Mouse (Mus musculus) heart, adult 11 months (tissue): ENCODE measurements at regions not wholly inside any gene's neighbourhood (a gene's known extent, or its start where the extent isn't known, plus 50 kb on each side); places are given as distances from the start of the nearest gene placed in this dataset.

Experiments used
- DNase-seq: peaks from one replicate; pipeline ENCODE4 v3.0.0; 2022

DNA sequence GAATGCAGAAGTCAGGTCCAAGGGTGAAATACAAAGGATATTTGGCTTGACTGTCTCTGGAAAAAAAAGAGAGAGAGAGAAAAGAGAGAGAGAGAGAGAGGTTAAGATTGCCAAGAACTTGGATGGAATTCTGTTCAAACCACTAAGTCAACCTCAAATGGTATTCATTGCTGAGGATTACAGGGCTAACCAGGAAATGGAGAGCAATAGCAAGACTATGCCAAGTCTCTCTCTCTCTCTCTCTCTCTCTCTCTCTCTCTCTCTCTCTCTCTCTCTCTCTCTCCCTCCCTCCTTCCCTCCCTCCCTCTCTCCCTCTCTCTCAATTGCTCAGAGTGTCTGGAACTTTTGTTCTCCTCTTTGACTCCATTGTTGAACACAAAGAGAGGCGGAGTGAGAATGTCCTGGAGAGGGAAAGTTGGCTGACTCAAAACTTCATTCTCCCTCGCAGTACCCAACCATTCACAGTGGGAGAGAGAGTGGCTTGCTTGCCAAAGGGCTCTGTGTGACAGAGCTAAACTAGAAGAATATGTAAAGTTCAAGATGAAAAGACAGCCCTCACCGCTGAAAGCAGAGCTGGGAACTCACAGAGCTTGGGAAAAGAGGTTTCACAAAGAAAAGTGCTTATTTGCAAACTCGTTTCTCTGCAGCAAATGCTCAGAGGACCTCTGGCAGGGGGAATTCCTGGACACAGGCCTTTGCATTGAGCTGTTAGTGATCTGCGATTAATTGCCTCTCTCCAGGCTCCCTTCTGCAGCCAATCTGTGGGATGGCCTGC, 487.1 kb upstream of the Cdh11 start:
- DNase-seq, result peak; percentile 35

DNA sequence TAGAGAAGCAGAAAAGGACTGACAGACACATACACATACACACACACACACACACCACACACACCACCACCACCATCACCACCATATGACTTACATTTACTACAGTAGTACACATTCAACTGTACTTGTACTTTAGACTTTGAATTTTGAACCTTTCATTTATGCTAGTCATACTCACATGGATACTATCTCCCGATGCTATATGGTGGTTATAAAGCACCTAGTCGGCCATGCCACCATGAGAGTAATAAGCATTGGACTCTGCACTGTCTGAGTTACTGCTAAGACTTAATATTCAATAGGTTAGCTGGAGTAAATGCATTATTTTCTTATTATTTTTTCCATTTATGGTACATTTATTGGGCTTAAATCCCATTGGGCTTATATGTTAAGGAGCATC, 488.0 kb upstream of the Cdh11 start:
- peak; percentile 37 for DNase-seq

DNA sequence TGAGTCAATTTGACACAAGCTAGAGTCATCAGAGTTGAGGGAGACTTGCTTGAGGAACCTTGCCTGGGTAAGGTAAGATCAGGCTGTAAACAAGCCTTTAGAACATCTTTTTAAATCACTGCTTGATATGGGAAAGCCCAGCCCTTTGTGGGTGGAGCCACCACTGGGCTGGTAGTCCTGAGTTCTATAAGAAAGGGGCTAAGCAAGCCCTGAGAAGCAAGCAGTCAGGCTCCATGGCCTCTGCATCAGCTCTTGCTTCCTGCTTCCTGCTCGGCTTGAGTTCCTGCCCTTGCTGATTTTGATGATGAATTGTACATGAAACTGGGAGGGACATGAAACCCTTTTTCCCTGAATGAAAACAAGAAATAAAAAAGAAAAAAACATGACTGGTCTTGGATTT, 496.4 kb upstream of the Cdh11 start:
- no peak for DNase-seq

DNA sequence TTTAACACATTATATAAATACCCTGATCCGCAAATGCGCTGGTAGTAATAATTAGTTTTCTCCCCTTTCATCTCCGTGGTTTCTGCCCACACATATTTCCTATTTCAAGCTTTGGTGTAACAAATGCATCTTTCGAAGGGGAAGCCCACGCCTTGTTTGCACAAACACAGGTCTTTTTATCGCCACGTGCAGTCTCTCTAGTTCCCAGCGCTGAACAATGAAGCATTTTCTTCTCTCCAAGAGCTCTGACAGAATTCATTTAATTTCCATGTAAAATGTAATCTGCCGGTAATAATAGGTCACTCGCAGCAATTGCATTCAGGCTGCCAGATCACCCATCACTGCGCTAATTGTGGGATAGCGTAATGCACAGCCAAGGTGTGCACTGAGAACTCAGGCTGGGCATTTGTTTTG, 503.1 kb upstream of the Cdh11 start:
- DNase-seq, result no peak

DNA sequence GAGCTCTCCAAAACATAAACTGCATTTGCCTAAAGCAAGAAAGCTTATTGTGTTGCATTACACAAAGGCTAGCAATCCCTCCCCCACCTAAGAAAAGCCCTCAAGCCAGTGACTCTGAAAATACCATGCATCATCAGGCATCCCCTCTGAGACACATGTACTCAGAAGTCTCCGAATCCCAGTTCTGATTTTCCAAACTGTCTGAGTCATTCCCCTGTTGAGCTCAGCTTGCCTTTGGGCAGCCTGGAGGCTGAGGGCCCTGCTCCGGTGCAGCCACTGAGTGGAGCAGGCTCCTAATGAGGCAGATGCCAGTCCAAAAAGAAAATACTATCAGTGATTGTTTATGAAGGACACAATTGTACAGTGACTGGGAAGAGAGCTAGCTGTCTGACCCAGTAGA, 507.5 kb upstream of the Cdh11 start:
- no peak for DNase-seq

DNA sequence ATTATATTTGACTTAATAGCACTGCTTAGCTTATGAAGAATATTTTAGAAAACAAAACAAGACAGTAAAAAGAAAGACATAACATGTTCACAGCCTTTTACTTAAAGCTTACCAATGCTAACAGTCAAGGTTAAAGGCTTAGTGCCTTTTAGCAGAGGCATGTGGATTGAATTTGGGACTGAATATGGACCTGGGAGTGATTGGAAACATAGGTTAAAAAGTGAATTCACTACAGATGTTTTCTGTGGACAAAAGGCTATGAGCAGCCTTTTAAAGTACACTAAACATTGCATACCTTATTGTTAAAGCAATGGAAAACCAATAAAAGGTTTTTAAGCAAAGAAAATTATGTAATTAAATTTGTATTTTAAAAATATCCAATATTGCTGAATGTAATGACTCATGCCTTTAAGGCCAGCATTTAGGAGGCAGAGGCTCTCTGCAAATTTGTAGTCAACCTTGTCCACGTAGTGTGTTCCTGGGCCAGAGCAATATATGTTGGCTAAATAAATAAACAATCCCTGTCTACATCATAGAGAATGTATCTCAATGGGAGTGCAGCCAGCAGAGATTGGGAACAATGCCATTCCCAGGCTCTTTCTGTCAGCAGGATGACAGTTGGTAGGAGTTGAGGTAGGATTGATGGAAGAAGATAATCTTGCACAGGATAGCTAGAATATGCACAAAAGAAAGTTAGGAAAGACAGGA, 521.2 kb upstream of the Cdh11 start:
- no peak for DNase-seq

DNA sequence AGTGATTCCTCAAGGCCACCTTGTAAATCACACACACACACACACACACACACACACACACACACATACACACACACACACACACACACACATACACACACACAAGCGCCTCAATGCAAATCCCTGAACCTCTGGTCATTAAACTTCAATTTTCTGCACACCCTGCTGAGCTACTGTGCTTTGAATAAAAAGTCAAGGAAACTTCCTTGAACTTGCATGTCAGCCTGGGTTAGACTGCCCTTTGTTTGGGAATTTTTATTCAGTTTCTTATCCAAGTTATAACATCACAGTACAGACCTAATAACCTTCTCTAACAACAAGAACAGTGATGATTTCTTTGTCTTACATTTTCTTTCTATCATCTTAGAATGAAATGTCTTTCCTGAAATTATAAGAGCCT, 528.1 kb upstream of the Cdh11 start:
- DNase-seq, result peak; percentile 4

DNA sequence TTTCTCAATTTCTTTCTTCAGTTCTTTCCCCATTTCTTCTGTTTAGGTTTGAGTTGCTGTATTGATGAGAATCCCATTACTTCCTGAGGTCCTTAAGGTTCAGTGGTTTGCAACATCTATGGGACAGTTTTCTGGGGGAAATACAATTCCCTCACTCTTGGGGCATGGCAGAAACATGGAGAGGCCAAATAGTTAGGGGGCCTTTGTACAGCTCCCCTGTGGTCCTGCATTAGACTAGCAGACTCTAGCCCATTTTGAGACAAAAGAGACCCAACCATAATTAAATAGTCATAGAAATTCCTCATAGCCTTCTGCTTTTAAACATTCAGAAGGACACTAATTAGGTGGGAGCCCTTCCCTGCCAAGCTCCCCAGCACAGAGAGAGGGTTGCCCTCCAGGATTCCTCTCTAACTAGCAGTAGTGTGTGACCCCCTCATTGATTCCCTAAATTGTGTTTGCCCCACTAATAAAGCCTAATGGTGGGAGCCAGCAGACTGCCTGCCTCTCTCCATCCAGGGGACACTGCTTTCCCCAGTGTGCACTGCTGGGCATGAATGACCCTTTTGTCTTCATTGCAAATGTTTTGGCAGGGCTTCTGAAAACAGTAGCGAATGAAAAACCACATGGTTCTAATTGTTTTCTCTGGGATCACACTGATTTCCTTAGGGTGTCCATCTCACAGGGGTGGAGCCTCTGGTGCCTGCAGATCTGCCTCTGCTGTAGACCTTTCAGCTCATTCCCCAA, 529.0 kb upstream of the Cdh11 start:
- DNase-seq, result peak; percentile 34

DNA sequence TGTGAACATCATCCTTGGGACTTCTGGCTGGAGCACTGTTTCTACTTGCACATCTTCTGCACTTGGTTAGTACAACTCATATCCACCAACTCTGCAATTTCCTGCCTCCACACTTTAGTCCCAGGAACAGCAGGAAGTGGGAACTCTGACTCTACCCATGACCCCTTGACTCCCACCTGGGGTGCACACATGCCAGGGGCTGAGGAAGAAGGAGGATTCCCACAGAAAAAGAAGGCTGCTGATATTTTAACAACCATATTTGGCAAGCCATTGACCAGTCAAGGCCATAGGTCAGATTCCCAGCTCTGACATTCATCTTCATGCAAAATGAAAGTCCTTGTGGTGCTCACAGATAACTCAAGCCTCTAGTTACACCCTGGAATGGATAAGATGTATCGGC, 530.3 kb upstream of the Cdh11 start:
- DNase-seq, result peak; percentile 25

DNA sequence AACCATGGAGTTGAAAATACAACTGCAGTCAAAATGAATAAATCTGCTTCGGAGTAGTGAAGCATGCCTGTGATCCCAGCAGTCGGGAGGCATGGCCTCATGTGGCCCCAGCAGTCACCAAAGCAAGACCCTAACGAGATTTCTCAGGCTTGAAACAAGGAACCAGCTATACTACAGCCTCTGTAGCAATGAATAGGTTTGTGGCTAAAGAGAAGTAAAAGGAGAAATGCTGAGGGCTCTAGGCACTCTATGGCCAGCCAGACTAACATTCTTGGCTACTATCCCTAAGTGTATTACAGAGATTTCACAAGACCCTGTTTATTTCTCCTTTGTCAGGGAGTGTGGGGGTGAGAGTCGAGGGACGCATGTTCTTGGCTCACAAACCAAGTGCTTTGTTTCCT, 531.2 kb upstream of the Cdh11 start:
- DNase-seq, result peak; percentile 61

DNA sequence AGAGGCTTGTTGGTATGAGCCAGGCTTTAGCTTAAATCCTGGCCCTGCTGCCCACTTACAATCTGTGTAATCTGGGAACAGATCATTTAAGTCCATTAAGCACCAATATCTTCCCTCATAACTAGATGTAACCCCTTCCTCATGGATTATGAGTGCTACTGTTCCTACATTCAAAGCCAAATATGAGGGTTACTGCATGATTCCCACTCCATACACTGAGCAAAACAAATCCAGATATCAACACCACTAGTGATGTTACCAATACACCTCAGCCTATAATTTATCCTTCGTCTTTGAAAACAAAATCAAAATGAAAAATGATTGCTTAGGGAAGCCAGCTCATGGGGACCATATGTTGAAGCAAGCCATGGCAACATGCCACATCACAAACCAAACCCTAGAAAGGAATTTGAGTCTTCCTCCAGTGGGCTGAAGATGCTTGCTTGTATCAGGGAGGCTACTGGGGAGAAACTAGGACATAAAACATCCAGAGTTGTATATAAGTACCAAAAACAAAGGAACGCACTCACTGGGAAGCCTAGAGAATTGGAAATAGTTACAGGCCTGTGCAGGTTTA, 531.8 kb upstream of the Cdh11 start:
- DNase-seq, result peak; percentile 29

DNA sequence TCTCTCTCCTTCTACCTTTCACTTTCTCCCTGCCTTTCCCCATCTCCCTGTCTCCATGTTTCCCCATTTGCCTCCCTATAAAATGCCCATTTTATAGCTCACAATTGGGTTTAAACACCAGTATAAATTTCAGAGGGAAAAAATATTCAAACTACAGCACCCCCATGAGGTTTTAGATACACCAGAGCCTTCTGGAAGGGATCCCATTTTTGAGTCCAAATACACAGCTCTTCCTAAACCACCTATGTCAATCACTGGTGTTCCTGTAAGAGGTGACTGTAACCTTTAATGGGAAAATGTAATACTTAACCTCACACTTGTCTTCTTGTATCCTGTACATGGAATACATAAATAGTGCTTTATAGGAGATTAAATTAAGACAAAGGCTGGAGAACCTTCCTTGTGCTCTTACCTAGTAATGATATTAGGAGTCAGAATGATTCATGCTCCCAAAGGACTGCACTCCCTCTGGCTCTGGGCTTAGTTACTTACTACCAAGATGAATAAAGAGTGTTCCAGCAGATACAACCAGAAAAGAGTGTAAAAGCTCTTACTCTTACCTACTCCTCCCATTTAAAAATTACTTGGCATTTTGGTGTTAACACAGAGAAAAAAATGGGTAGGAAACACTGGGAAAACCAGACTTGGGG, 538.7 kb upstream of the Cdh11 start:
- DNase-seq, result peak; percentile 7

DNA sequence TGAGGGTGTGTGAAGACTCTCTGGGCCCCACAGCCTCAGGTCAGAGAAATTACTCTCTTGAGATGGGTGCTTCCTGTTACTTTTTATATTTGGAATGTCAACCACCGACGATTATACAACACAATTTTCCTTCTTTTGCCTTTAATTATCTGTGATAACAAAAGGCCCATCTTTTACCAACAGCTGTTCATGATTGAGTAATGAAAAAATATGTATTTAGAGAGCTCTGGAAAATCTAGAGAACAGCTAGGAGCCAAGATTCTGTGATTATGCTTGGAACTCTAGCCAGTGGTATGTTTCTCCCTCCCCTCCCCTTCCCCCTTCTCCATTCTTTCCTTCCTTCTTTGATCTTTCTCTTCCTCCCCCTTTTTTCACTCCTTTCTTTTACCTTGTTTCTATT, 546.0 kb upstream of the Cdh11 start:
- peak; percentile 45 for DNase-seq

DNA sequence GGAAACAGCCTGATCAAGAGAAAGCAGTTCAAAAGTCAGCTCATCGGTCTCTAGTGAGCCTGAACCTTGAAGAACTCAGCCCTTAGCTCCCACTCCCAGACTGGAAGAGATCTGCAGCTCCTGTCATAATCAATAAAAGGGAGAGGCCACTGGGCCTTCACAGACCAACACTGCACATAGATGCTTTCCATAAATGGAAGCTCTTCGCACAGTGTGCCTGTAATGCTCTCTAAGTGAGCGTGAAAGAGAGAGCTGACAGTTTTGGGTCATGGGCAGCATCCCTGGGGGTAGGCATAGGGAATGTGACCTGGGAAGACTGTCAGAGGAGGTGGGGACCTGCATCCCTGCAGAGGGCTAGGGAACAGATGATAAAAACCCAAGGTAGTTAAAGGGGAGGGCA, 551.9 kb upstream of the Cdh11 start:
- DNase-seq, result peak; percentile 54

DNA sequence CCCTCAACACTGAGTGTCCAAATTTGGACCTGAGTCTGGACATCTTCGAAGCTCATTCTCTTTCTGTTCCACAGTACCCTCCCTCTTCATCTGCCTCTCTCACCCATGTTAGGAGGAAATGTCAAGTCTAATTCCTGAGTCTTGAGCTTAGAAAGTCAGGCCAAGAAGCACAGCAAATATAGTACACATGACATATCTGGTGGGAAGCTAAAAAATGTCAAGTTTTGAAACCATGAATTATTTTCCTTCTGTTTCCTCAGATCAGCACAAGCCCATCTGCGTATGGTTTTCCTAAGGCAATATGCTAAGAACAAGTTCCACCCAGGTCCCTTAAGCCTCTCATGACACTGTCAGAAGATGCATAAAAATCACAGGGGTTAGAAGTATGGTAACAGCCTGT, 553.6 kb upstream of the Cdh11 start:
- no peak for DNase-seq

DNA sequence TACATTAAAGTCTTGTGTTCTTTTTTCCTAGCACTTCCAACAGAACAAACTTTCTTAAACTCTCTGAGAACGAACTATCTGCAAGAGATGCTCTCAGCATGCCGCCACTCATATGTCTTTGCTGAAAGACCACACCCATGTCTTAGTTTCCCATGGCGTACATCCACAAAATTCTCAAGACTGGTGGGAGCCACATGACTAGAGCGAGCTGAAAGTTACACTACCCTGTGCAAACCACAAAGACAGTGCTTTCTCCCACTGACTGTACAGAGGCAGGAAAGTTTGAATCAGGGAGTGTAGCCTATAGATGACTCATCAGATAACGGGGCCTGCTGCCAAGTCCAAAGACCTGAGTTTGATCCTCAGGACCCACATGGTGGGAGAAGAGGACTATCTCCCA, 554.5 kb upstream of the Cdh11 start:
- peak; percentile 48 for DNase-seq

DNA sequence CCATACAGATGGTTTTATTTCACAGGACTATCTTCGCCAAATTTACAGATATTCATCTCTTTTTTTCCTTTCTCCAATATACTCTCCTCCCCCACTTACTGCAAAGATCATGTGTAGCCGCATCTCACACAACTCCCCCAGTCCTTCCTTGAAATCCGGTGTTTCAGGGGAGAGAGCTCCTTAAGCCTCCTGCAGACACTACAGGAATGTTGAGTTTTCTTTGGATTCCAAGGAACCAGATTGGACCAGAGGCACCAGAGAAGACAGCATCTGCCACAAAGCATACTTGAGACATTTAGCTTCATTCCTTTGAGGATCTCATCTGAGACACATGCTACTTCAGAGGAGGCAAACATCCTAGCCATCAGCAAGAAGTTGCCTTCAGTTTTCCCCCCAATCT, 558.4 kb upstream of the Cdh11 start:
- no peak for DNase-seq

DNA sequence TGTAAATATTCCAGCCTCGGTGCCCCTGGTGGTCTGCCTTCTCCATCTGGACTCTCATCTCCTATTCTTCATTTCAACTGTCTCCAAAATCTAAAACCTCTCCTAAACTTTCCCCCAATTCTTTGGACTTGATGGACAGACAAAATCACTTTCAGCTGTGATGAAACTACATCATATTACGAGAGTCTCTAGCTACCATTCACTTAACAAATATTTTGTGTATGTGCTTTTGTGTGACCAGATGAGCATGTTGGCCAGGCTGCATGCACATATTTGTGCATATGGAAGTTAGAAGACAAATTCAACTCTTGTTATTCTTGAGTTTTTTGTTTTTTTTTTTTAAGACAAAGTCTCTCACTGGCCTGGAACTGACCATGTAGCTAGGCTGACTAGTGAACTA, 559.4 kb upstream of the Cdh11 start:
- no peak for DNase-seq

DNA sequence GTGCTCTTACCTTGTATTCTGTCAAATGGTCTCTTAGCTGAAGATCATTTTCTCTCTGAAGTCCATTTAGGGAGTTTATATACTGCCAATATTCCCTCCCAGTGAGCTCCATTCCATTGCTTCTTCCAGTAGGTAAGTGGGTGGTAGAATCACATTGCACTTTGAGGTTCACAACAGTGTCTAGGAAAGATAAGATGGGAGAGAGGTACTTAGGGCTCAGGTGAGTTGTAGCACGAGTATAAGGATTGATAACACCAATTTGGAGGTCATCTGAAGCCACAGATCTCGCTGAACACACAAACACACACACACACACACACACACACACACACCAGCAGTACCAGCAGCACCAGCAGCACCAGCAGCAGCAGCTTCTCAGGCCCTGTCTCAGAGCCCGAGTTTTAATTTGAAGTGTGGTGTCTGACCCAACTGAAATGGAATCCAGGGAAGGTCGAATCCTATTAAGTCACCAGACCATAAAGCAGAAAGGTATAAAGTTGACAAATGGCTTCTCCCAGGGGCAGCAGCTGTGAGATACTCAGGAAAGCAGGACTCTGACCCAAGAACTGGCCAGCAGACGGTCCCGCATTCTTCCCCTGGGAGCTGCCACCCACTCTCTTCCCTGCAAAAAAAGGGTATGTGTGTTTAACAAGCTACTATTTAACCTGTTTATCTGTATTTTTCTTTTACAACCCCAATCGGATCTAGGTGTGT, 561.9 kb upstream of the Cdh11 start:
- DNase-seq, result peak; percentile 50

DNA sequence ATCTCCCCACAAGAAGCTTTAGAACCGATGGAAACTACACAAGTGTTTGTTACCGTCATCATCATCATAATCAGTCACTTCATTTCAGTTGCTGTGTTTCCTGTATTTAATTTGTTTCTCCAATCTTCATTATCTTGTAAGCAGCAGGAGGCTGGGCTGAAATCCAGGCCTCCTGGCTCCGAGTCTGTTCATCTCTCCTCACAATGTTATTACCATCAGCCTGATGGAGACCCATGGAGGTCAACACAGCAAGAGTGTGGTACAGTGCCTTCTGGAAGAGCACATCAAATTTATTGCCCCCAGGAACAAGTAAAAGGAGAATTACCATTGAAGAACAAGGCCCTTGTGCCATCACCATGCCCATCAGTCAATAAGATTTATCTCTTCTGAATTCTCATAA, 576.3 kb upstream of the Cdh11 start:
- peak; percentile 31 for DNase-seq

DNA sequence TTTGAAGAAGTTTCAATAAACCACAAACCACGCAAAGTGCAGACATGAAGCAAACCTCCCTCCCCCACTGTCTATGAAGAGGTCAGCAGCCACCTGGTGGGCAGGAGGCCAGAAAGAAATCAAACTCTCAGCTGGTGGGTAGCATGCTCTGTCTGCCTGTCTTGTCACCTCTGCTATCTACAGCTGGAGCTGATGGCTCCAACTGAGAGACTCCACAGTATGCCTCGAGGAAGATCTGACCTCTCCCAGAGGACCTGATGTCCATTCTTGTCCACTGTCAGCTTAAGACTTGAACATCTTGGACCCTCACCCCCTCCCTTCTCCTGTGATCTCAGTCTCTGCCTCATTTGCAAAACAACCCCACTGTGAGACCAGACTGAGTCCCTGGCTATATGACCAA, 585.0 kb upstream of the Cdh11 start:
- DNase-seq, result no peak

DNA sequence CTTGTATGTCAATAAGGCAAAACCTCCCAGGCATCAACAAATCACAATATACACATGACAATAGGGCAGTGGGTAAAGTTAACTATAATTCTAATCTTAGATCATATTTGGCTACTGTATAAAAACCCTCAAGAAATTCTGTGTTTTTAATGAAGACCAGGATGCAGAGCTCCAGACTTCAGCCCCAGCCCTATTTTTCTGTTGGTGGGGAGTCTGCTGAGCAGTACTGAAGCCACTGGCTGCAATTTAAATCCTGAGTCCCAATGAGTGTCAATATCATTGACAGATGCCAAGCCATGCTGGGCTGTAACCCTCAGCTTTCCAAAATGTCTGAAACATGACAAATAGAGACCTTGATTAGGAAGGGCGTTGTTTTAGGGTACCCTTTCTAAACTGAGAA, 587.6 kb upstream of the Cdh11 start:
- no peak for DNase-seq
